Comparison of ENCODE assay signal across 9 mouse cellular contexts in genomic region chr9:31914871-31915270, GRCm38 (mm10). TPM values are rescaled to one million over a fixed set of nuclear protein-coding genes. Genes with fewer than 3 reads are reported as not detected.
DNase-seq lines count a peak whose midpoint lies in the region; ATAC-seq and TF ChIP-seq lines count a peak whose summit lies in the region.
"Had no signal": no experiment of that assay in that cellular context is flagged by ENCODE, and none has a peak within 500 bp of the region (broad histone marks: within the 10 kb centered on the region; RNA-seq: fewer than 3 reads in every experiment).

No protein-coding gene starts in this region.

- no peak overlapping the region for H3K9ac ChIP-seq in lung, embryonic 15.5 days
- no peak overlapping the region for H3K9ac ChIP-seq in heart, embryonic 12.5 days
- no peak overlapping the region for H3K9ac ChIP-seq in limb, embryonic 12.5 days (replicated peaks)
- H3K9ac ChIP-seq: liver, embryonic 14.5 days had no signal

- no peak for TF ChIP-seq CTCF in thymus, adult 2 months (IDR thresholded peaks at IDR 0.05; ENCODE audit: borderline replicate concordance, control insufficient read depth, extremely low read depth, insufficient read depth, low read length, poor library complexity)

- peaks cover 95% of the 10 kb centered on the region for H3K27me3 ChIP-seq in lung, embryonic 15.5 days
- peaks cover 90% of the 10 kb centered on the region for H3K27me3 ChIP-seq in heart, embryonic 12.5 days (replicated peaks)
- H3K27me3 ChIP-seq in limb, embryonic 12.5 days, result peaks cover 90% of the 10 kb centered on the region
- peaks cover 14% of the 10 kb centered on the region; the same call in 1 of the 2 replicates for H3K27me3 ChIP-seq in thymus, adult 2 months (ENCODE audit: control insufficient read depth, insufficient read depth, low read length)

- no peaks in the 10 kb centered on the region for H3K9me3 ChIP-seq in lung, embryonic 15.5 days
- no peaks in the 10 kb centered on the region for H3K9me3 ChIP-seq in heart, embryonic 12.5 days (replicated peaks)
- H3K9me3 ChIP-seq in limb, embryonic 12.5 days, result no peaks in the 10 kb centered on the region

- no peak for TF ChIP-seq POLR2A in thymus, adult 2 months (IDR thresholded peaks at IDR 0.05; ENCODE audit: control insufficient read depth, extremely low read depth, insufficient read depth, low read length, poor library complexity)

- peaks cover 23% of the 10 kb centered on the region for H3K4me1 ChIP-seq in lung, embryonic 15.5 days
- peaks cover 20% of the 10 kb centered on the region for H3K4me1 ChIP-seq in heart, embryonic 12.5 days (replicated peaks)
- H3K4me1 ChIP-seq in limb, embryonic 12.5 days (replicated peaks), result peaks cover 37% of the 10 kb centered on the region
- peaks cover 12% of the 10 kb centered on the region for H3K4me1 ChIP-seq in thymus, adult 2 months (replicated peaks; ENCODE audit: control insufficient read depth, insufficient read depth, low read length)

- WGBS in lung, embryonic 15.5 days, result 1% methylated on average over 34 of the region's 34 CpGs
- under 1% methylated on average over 34 of the region's 34 CpGs for WGBS in heart, embryonic 12.5 days
- WGBS in limb, embryonic 12.5 days, result under 1% methylated on average over 34 of the region's 34 CpGs
- WGBS in thymus, adult 2 months, result 8% methylated on average over 34 of the region's 34 CpGs

- DNase-seq in lung, postnatal 36 days, result no peak
- peak; percentile 73 for DNase-seq in embryo, embryonic 11 days
- DNase-seq in right cerebral cortex, postnatal 4 days, result peak; percentile 29
- no peak for DNase-seq in thymus, adult 2 months
- no peak for DNase-seq in cerebellum, adult 11-12 months

- H3K27ac ChIP-seq in lung, embryonic 15.5 days, result no peak overlapping the region
- no peak overlapping the region for H3K27ac ChIP-seq in heart, embryonic 12.5 days (ENCODE audit: poor library complexity, severe bottlenecking)
- H3K27ac ChIP-seq in limb, embryonic 12.5 days, result no peak overlapping the region
- H3K27ac ChIP-seq in thymus, adult 2 months (ENCODE audit: control insufficient read depth, insufficient read depth, low read length), result no peak overlapping the region
- H3K27ac ChIP-seq: liver, embryonic 14.5 days had no signal

- ATAC-seq in lung, embryonic 15.5 days (ENCODE audit: borderline replicate concordance, extremely low read depth, low FRiP score, low TSS enrichment), result 0 out of 2 replicates have a peak, but pooled peaks have one; percentile 3
- ATAC-seq in heart, embryonic 12.5 days (ENCODE audit: insufficient number of reproducible peaks, low FRiP score), result no peak
- ATAC-seq in limb, embryonic 12.5 days (ENCODE audit: insufficient number of reproducible peaks, insufficient read depth, low FRiP score, low TSS enrichment, low read depth), result no peak

- no peaks in the 10 kb centered on the region for H3K36me3 ChIP-seq in lung, embryonic 15.5 days
- H3K36me3 ChIP-seq in heart, embryonic 12.5 days, result no peaks in the 10 kb centered on the region
- H3K36me3 ChIP-seq in limb, embryonic 12.5 days, result no peaks in the 10 kb centered on the region
- no peaks in the 10 kb centered on the region for H3K36me3 ChIP-seq in thymus, adult 2 months (ENCODE audit: control insufficient read depth, insufficient read depth, low read length)

- peak overlapping the region; percentile 52 for H3K4me3 ChIP-seq in lung, embryonic 15.5 days
- peak overlapping the region; percentile 63 for H3K4me3 ChIP-seq in heart, embryonic 12.5 days
- peak overlapping the region; percentile 60 for H3K4me3 ChIP-seq in limb, embryonic 12.5 days (replicated peaks)
- no peak overlapping the region for H3K4me3 ChIP-seq in thymus, adult 2 months (ENCODE audit: control insufficient read depth, insufficient read depth, low read length)

- peak overlapping the region; percentile 97 for H3K4me2 ChIP-seq in lung, embryonic 15.5 days
- H3K4me2 ChIP-seq in heart, embryonic 12.5 days, result peak overlapping the region; percentile 98
- H3K4me2 ChIP-seq in limb, embryonic 12.5 days, result peak overlapping the region; percentile 97

RNA-seq across cellular contexts. Expression of gene Barx2, which starts 1.6 kb away (rescaled TPM):
- 0.07 TPM in 1 of 2 replicates, not detected in the other for polyA plus RNA-seq in lung, embryonic 15.5 days (2015; fragmentation: Nextera tagmentation; extraction: Ambion mirVana)
- not detected in 2 replicates for polyA plus RNA-seq in heart, embryonic 12.5 days (2016; fragmentation: Nextera tagmentation; extraction: Ambion mirVana)
- polyA plus RNA-seq in limb, embryonic 12.5 days (2016; fragmentation: Nextera tagmentation; extraction: Ambion mirVana), result 1.1 and 1.2 TPM in 2 replicates
- 0.66 and 0.85 TPM in 2 replicates for polyA plus RNA-seq in thymus, adult 2 months (2012; rRNA removed)
- polyA plus RNA-seq: liver, embryonic 14.5 days had no signal

Comparison
In these comparisons a context has a peak if more than half of its experiments do, and no peak if none do; other contexts are left out.
1. DNase-seq: peak in embryo, embryonic 11 days (single experiment) and right cerebral cortex, postnatal 4 days (single experiment); none in lung, postnatal 36 days (single experiment), thymus, adult 2 months (single experiment) and cerebellum, adult 11-12 months (single experiment).
2. Peak in every context shown above with its lines, with median percentiles within 50 percentile points of each other: H3K4me2 ChIP-seq.